Mouse (Mus musculus) CH12.LX (cell line): ENCODE results near the gene Slc25a21.

Experiments used
- CHD1 ChIP-seq: IDR thresholded peaks from 2 replicates; pipeline ENCODE4 v1.6.1; 2012; ENCODE audit warnings: low read depth, low read length, improper control_type of control experiment, inconsistent platforms
- ELF1 ChIP-seq: IDR thresholded peaks from 2 replicates; pipeline ENCODE4 v1.6.1; 2014; ENCODE audit warnings: low read depth, mild to moderate bottlenecking, inconsistent platforms, low read length, improper control_type of control experiment
- MAFK ChIP-seq: IDR thresholded peaks from 2 replicates; pipeline ENCODE4 v1.6.1; 2011; ENCODE audit warnings: low read length, improper control_type of control experiment; ENCODE audit not compliant: insufficient replicate concordance
- MAX ChIP-seq: IDR thresholded peaks from 2 replicates; pipeline ENCODE4 v1.6.1; 2011; ENCODE audit warnings: low read length, improper control_type of control experiment
- POLR2A ChIP-seq: IDR thresholded peaks from 2 replicates; pipeline ENCODE4 v1.6.1; 2011; ENCODE audit warnings: low read depth, mild to moderate bottlenecking, improper control_type of control experiment, low read length
- RAD21 ChIP-seq: IDR thresholded peaks from 2 replicates; pipeline ENCODE4 v1.6.1; 2011; ENCODE audit warnings: low read depth, mild to moderate bottlenecking, low read length, improper control_type of control experiment, moderate library complexity
- SMC3 ChIP-seq: IDR thresholded peaks from 2 replicates; pipeline ENCODE4 v1.6.1; 2011; ENCODE audit warnings: low read depth, low read length, improper control_type of control experiment
- USF1 ChIP-seq: IDR thresholded peaks from 2 replicates; pipeline ENCODE4 v1.6.1; 2014; ENCODE audit warnings: low read depth, mild to moderate bottlenecking, inconsistent platforms, low read length, improper control_type of control experiment

DNA sequence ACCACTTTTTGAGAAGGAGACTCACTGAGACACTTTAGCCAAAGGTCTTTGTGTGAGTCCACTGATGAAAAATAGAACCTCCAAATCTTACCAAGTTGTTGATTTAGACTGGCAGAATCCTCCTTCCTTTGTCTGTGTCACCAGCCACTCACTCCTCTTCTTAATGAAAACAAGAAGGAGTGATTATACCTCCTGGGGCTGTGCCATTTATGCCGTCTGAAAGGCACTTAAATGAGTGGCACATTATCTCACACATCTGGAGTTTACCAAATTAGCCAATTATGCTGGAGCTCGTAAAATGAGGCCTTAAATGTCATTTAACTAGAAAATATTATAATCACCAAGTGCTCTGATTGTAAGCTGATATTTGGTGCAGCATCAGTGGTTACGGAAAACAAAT is 345.8 kb downstream of the Slc25a21 start:
- TF ChIP-seq POLR2A (no peak), USF1 (no peak), SMC3 (no peak), MAX (no peak), MAFK (no peak), ELF1 (no peak), RAD21 (no peak), CHD1 (no peak)
